Mouse (Mus musculus) liver, embryonic 11.5 days (tissue): ENCODE measurements around the gene Enc1. TPM values are rescaled to one million over a fixed set of nuclear protein-coding genes. Genes with fewer than 3 reads are reported as not detected.

Source experiments
- ATAC-seq: fragments of 200-750 bp; cut with Nextera tagmentation; replicated peaks from 2 replicates; pipeline ENCODE4 v1.8.0; 2017; ENCODE audit warnings: moderate number of reproducible peaks, mild to moderate bottlenecking, moderate TSS enrichment, moderate library complexity; ENCODE audit not compliant: low FRiP score
- DNase-seq: peaks from one replicate; pipeline ENCODE4 v3.0.0-alpha.2; 2017; ENCODE audit warnings: low spot score
- H3K27ac ChIP-seq: fragments of 300-500 bp; sonication (generic); 2 replicates; pipeline ENCODE4 v1.5.1; 2014; ENCODE audit warnings: mild to moderate bottlenecking, low read depth, low read length, control low read depth
- H3K27me3 ChIP-seq: fragments of 300-500 bp; sonication (generic); replicated peaks from 2 replicates; pipeline ENCODE4 v1.6.1; 2014; ENCODE audit warnings: low read length, mixed read lengths; ENCODE audit not compliant: control insufficient read depth, insufficient read depth
- H3K36me3 ChIP-seq: fragments of 300-500 bp; sonication (generic); 2 replicates; pipeline ENCODE4 v1.6.1; 2014; ENCODE audit warnings: mild to moderate bottlenecking, low read length, moderate library complexity, mixed read lengths; ENCODE audit not compliant: control insufficient read depth, insufficient read depth
- H3K4me1 ChIP-seq: fragments of 300-500 bp; sonication (generic); replicated peaks from 2 replicates; pipeline ENCODE4 v1.6.1; 2014; ENCODE audit warnings: low read length, mixed read lengths; ENCODE audit not compliant: control insufficient read depth, insufficient read depth
- H3K4me2 ChIP-seq: fragments of 300-500 bp; sonication (generic); 2 replicates; pipeline ENCODE4 v1.6.1; 2014; ENCODE audit warnings: mild to moderate bottlenecking, control low read depth, moderate library complexity
- H3K4me3 ChIP-seq: fragments of 300-500 bp; sonication (generic); 2 replicates; pipeline ENCODE4 v1.5.1; 2014; ENCODE audit warnings: low read depth, low read length, control low read depth
- H3K9ac ChIP-seq: fragments of 300-500 bp; sonication (generic); 2 replicates; pipeline ENCODE4 v1.6.1; 2014; ENCODE audit warnings: low read depth, low read length, control low read depth
- H3K9me3 ChIP-seq: fragments of 300-500 bp; sonication (generic); 2 replicates; pipeline ENCODE4 v1.6.1; 2016; ENCODE audit warnings: low read length, inconsistent platforms, mixed read lengths; ENCODE audit not compliant: control insufficient read depth
- WGBS: fragments of 180-500 bp; shearing (Covaris S2); extraction: QIAGEN DNeasy Blood & Tissue Kit; methylation state at CpG from one replicate; pipeline ENCODE4 v1.1.7; 2014; 5-methylcytosine and 5-hydroxymethylcytosine counted together
- polyA plus RNA-seq: library from polyadenylated mRNA; unstranded; fragments of >200 nt; fragmentation: Nextera tagmentation; extraction: Ambion mirVana; gene quantifications from 2 replicates; pipeline ENCODE4 v1.2.1, GENCODE M21; 2014

Gene Enc1
- polyA plus RNA-seq: 1.9 and 2.2 TPM in 2 replicates

- under 1% methylated on average over 89 of the region's 89 CpGs for WGBS
- Histone ChIP-seq H3K27ac (peak within 1 kb of the TSS; percentile 90), H3K27me3 (0 out of 2 replicates have a peak, but pooled peaks cover 5% of the 10 kb centered on the region), H3K4me3 (peak within 1 kb of the TSS; percentile 75), H3K9ac (peak within 1 kb of the TSS; percentile 85), H3K4me2 (peak within 1 kb of the TSS; percentile 97), H3K9me3 (no peaks in the 10 kb centered on the region), H3K36me3 (peaks cover 10% of the 10 kb centered on the region; the same call in 1 of the 2 replicates), H3K4me1 (peaks cover 26% of the 10 kb centered on the region)
- ATAC-seq: peak; percentile 86
- DNase-seq: no peak
These were observed at the start of gene Enc1 for GRCm38 (mm10) chr13:97240965-97241786. Gene Enc1 (plus strand): TSS chr13:97241105.

GRCm38 (mm10) chr13:97192649-97193048 lies 48.3 kb upstream of the Enc1 start:
- WGBS: 88% methylated on average over 11 of the region's 11 CpGs
- Histone ChIP-seq H3K9ac (no peak overlapping the region), H3K27me3 (no peaks in the 10 kb centered on the region), H3K4me3 (no peak overlapping the region), H3K27ac (no peak overlapping the region), H3K9me3 (no peaks in the 10 kb centered on the region), H3K36me3 (no peaks in the 10 kb centered on the region), H3K4me2 (no peak overlapping the region), H3K4me1 (0 out of 2 replicates have a peak, but pooled peaks cover 3% of the 10 kb centered on the region)
- DNase-seq: no peak
- no peak for ATAC-seq

- Histone ChIP-seq H3K9ac (no peak overlapping the region), H3K4me1 (0 out of 2 replicates have a peak, but pooled peaks cover 3% of the 10 kb centered on the region), H3K4me3 (no peak overlapping the region), H3K4me2 (no peak overlapping the region), H3K27ac (no peak overlapping the region), H3K9me3 (no peaks in the 10 kb centered on the region), H3K27me3 (no peaks in the 10 kb centered on the region), H3K36me3 (no peaks in the 10 kb centered on the region)
- 72% methylated on average over 7 of the region's 7 CpGs for WGBS
- no peak for DNase-seq
- no peak for ATAC-seq
These were observed 47.5 kb upstream of the Enc1 start for GRCm38 (mm10) chr13:97193420-97193819.

- Histone ChIP-seq H3K4me2 (no peak overlapping the region), H3K4me1 (0 out of 2 replicates have a peak, but pooled peaks cover 3% of the 10 kb centered on the region), H3K27me3 (no peaks in the 10 kb centered on the region), H3K9ac (no peak overlapping the region), H3K9me3 (no peaks in the 10 kb centered on the region), H3K36me3 (no peaks in the 10 kb centered on the region), H3K4me3 (no peak overlapping the region), H3K27ac (no peak overlapping the region)
- DNase-seq: no peak
- WGBS: 75% methylated on average over 12 of the region's 12 CpGs
- no peak for ATAC-seq
These were observed 44.5 kb upstream of the Enc1 start for GRCm38 (mm10) chr13:97196186-97196924.

- no peak for ATAC-seq
- no peaks in the 10 kb centered on the region for H3K9me3 ChIP-seq
- 0 out of 2 replicates have a peak, but pooled peaks cover 3% of the 10 kb centered on the region for H3K4me1 ChIP-seq
- no peaks in the 10 kb centered on the region for H3K36me3 ChIP-seq
- H3K9ac ChIP-seq: no peak overlapping the region
- H3K27ac ChIP-seq: no peak overlapping the region
- DNase-seq: no peak
- no peak overlapping the region for H3K4me2 ChIP-seq
- 96% methylated on average over 2 of the region's 2 CpGs for WGBS
- no peaks in the 10 kb centered on the region for H3K27me3 ChIP-seq
- no peak overlapping the region for H3K4me3 ChIP-seq
These were observed 44.0 kb upstream of the Enc1 start for GRCm38 (mm10) chr13:97196925-97197218.

- Histone ChIP-seq H3K9me3 (no peaks in the 10 kb centered on the region), H3K4me2 (peak within 1 kb of the TSS; percentile 96), H3K4me3 (peak within 1 kb of the TSS; percentile 78), H3K36me3 (no peaks in the 10 kb centered on the region), H3K4me1 (0 out of 2 replicates have a peak, but pooled peaks cover 3% of the 10 kb centered on the region), H3K27me3 (no peaks in the 10 kb centered on the region), H3K27ac (peak within 1 kb of the TSS; percentile 74), H3K9ac (peak within 1 kb of the TSS; percentile 66)
- peak; percentile 89 for DNase-seq
- peak; percentile 97 for ATAC-seq
- under 1% methylated on average over 45 of the region's 45 CpGs for WGBS
These were observed 42.9 kb upstream of the Enc1 start, which contains the start of gene Hexb for GRCm38 (mm10) chr13:97197932-97198562. Gene Hexb (minus strand): TSS chr13:97198357.

GRCm38 (mm10) chr13:97199123-97199522 lies 41.8 kb upstream of the Enc1 start:
- Histone ChIP-seq H3K9me3 (no peaks in the 10 kb centered on the region), H3K9ac (no peak overlapping the region), H3K27me3 (no peaks in the 10 kb centered on the region), H3K36me3 (no peaks in the 10 kb centered on the region), H3K27ac (no peak overlapping the region), H3K4me1 (0 out of 2 replicates have a peak, but pooled peaks cover 3% of the 10 kb centered on the region), H3K4me3 (no peak overlapping the region), H3K4me2 (no peak overlapping the region)
- 71% methylated on average over 2 of the region's 2 CpGs for WGBS
- DNase-seq (no peak), ATAC-seq (no peak)

GRCm38 (mm10) chr13:97201076-97201475 lies 39.8 kb upstream of the Enc1 start:
- Histone ChIP-seq H3K36me3 (no peaks in the 10 kb centered on the region), H3K4me2 (no peak overlapping the region), H3K9ac (no peak overlapping the region), H3K27me3 (no peaks in the 10 kb centered on the region), H3K9me3 (no peaks in the 10 kb centered on the region), H3K4me3 (no peak overlapping the region), H3K4me1 (peaks cover 7% of the 10 kb centered on the region; the same call in 1 of the 2 replicates), H3K27ac (no peak overlapping the region)
- DNase-seq (no peak), ATAC-seq (no peak)
- WGBS: 65% methylated on average over 7 of the region's 7 CpGs
